Mouse (Mus musculus): ENCODE measurements around the gene Csf2rb.

The Csf2rb gene

DNA sequence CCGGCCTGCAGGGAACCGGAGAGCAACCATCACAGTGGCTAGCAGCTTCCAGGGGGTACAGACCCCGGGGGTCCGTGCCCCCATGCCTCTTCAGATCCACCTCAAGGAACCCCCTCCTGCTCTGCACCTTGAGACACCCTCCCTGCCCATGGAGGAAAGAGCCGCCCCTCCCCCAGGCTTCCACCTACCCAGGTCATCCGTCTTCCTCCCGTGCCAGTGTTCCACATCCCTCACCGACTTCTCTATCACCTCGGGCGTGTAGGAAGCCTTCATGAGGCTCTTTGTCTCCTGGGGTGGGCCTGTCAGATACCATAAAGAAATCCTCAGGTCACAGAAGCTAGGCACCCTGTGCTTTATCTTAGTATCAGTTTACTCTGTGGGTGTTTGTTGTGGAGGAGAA is 53.0 kb downstream of the Csf2rb start:
- no peak for DNase-seq (ENCODE audit: low read depth, low spot score)

DNA sequence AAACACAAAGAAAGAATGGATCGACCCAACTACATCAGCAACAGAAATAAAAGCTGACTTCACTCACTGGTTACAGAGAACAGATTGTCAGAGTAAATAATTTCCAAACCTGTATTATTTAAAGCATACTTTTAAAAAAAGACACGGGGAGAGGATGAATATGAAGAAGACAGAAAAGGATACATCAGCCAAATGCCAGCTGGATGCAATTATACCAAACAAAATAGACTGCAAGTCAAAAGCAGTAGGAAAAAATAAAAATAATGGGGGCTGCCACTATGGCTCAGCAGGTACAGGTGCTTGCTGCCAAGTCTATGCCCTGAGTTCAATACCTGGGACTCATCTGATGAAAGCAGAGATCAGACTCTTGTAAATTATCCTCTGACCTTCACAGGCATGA is 54.7 kb downstream of the Csf2rb start:
- no peak for DNase-seq (ENCODE audit: low read depth, low spot score)

DNA sequence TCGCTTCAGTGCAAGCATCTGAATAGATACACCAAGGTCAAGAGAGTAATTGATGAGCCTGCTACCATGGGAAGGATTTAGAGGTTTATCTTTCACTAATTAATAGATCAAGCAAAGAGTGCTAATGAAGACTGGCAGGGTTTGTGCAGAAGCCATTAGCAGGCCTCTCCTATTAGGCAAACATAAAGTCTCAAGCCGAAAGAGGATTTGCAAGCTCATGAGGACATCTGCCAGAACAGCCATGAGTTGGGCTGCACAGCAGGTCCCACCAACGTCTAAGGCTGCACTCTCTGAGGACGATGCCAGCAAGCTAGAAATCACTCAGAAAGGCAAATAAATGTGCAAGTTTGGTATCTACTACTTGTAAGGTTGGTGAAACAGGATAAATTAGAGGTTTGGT is 55.2 kb downstream of the Csf2rb start:
- DNase-seq (ENCODE audit: low read depth, low spot score) = no peak

DNA sequence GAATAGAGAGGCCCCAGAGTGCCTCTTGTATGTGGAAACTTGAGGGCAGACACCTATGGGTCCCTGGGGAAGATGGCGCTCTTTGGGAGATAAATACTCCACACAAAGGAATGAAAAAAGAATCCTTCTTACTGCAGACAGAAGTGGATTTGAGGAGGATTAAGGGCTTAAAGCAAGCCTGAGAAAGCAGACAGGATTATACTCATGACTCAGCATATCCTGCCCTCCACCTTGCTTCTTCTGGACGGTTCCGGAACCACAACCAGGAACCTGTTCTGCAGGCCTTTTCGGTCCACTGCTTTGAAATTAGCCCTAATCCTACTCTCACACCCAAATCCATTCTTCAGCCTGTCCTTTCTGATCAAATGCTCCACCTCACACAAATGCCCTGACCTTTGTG is 56.6 kb downstream of the Csf2rb start:
- no peak for DNase-seq (ENCODE audit: low read depth, low spot score)

DNA sequence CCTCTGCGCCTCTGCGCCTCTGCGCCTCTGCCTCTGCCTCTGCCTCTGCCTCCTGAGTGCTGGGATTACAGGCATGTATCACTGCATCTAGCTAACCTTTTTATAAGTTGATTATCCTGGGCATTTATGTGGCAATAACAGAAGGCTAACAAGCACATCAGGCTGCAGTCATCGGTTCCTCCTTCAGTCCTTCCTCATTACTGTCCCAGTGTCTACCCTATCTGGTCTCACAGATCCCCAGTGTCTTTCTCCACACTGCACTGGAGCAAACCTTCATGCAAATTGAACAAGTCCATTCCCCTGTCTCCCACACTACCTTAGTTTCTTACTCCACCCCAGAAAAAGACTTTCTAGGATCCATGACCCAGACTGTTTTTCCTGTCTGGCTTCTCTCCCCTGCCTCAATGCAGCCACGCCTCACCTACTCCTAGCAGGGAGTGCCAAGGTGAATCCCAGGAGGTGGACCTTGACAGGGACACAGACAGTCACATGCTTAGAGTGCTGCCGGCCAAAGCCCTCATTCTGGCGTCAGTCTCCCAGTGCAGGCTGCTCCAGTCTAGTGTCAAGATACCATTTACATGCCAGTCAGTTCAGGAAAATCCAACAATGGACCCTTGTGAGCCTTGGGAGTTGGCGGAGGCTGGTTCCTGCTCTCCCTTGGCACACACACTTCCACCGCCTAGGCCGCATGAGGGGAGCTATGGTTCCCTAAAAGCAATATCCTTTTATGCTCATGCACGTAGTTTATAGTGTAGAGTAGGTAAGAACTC is 58.1 kb downstream of the Csf2rb start:
- DNase-seq (ENCODE audit: low read depth, low spot score) = no peak

DNA sequence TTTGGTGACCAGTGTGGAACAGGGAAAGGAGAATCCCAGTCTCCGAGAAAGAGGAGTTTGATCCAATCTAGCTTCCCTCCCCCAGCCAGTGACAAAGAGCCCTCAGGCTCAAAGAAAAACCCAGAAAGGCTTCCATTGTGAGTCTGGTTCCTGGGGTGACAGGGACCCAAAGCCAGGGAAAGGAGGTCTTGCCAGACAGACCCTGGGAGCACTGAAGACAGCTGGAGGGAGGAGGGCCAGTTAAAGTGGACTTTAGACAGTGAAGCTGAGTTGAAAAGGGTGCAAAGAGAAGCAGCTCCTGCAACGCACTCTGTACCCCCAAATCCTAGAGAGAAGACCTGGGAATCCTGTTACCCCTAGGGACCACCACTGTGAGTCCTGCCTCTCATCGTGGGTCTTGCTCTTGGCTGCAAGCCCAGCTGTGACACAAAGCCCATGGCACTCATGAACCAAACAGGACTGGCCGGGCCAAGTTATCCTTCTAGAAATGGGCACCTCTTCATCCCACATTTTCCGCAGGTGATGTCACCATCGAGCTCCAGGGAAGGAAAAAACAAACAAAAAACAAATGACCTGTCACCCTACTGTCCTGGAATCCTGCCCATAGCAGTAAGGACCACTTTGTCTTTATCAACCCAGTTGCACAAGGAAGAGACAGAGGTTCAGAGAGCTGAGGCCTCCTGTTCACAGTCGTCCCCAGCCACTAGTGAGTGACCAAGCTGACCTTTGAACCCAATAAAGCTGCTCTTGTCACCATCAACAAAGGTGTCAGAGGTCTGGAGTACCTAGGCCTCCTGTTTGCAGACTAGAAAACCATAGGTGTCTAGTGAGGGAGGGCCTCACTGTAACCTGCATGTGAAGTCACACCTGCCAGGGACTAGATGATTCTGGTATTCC is 58.9 kb downstream of the Csf2rb start:
- DNase-seq (ENCODE audit: low read depth, low spot score) = no peak

DNA sequence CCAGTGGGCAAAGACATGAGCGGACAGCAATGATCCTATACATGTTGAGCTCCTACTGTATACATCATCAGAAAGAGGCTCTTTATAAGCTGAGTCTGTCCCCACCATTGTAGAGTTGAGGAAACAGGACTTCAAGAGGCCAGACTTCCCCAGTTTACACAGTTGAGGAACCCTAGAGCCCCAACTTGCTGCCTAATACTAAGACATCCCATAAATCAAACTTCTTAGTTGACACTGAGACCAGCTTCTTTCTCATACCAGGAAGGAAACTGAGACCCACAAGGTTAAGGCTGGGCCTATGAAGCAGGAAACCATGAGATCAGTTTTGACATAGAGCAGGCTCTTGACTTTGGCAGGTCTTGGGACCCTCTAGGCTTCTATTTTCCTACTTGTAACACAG is 60.0 kb downstream of the Csf2rb start:
- no peak for DNase-seq (ENCODE audit: low read depth, low spot score)

DNA sequence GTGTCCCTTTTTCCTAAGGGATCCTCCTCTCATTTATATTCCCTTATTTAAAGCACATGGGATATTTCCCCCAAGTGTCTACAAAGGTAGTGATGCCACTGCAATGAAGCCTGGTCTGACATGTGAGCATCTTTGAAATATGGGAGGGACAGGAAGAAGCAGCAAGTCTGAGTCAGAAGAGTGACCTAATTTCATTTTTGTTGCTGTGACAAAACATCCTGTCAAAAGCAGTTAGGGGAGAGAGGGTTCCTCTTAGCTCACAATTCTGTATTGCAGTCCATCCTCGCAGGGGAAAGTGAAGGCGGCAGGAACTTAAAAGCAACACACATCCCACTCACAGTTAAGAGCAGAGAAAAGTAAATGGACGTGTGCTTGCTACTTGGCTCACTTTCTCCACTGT is 65.3 kb downstream of the Csf2rb start:
- no peak for DNase-seq (ENCODE audit: low read depth, low spot score)

DNA sequence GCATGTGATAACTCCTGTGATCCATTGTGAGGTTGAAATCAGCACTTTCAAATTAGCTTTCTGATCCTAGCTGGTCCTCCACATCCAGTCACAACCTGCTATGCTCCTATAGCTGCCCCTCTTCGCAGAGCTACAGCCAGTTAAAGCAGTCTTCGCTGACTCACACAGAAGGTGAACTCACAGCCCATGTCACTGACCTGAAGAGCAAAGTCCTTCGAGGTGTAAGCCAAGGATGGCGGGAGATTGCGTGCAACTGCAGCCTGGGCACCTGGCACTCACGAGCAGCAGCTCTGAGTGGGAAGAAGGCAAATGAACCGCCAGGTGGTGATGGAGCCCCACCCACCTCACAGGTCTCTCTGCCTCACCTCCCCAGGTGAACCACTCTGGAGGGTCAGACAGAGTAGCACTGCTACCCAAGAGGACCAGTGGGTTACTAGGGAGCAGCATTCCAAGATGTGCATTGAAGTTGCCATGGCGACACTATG is 70.0 kb downstream of the Csf2rb start, which contains the start of gene Tex33:
TSS of gene Tex33 (minus strand) at position 435 of the 485 bp plus-strand sequence.
- no peak for DNase-seq (ENCODE audit: low read depth, low spot score)

DNA sequence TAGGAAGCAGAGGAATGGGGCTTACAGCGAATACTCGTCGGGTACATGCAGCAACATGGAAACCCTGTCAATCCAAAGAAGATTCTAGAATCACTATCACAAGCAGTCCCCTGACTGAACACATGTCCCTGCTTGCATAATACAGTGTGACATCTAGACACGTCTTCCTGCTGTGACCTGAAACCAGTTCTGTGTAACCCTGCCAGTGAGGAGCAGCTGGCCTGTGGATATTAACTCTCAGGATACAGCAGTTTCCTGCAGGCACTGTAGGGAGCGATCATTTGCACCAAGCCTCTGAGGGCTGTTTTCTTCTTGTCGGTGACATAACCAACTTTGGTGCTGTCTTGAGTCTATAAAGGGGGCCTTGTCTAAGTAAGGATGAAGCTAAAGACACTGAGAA is 75.8 kb downstream of the Csf2rb start:
- no peak for DNase-seq (ENCODE audit: low read depth, low spot score)

DNA sequence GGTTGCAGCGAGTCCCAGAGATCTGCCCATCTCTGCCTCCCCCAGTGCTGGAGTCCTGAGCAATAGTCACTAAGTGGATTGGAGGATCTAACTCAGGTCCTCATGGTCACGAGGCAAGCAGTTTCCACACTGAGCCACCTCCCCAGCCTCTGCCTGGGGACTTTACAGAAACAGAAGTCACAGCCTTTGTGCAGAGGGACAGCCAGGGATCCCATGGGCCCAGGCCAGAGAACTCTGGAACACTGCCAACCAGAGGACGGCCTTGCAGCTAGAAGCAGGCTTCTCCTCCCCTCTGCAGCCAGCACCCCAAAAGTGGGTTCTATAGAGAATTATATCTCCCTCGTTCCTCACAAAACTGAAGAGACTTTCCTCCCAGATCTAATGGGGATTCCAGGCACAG is 76.4 kb downstream of the Csf2rb start:
- no peak for DNase-seq (ENCODE audit: low read depth, low spot score)

DNA sequence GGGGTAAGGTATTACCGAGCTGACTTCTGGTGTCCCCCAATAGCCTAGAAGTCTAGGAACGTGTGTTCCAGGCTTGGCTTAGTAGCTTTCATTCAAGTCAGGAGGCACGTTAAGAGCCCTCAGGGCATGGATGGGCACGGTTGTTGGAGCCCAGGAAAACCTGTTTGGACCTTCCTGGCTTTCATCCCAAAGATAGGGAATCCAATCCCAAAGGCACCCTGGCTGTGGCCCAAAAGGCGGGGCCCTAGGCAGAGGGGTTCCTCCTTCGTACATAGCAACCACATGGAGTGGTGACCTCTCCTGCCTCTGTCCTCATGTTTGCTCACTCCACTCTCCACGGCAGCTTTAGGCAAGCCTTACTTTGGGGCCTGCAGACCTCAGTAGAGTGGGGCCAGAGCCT is 76.9 kb downstream of the Csf2rb start:
- no peak for DNase-seq (ENCODE audit: low read depth, low spot score)

DNA sequence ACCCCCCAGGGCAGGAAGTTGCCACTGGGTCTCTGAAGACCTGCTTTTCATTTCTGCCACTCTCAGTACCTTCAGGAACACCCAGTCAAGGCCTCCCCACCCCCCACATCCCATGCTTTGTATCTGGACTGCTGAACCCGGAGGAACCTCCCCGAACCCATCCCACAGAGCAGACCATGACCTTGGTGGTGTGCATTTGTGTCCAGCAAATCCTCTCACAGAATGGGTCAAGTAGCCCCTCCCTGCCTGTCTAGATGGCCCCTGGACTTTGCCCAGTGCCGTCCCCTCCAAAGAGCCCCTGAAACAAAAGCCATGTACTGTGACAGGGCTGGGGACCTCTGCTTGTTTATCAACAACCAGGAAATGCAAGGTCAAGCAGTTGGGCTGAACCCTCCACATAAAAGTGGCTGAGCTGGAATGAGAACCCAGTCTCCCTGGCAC is 77.8 kb downstream of the Csf2rb start:
- no peak for DNase-seq (ENCODE audit: low read depth, low spot score)
